Mouse (Mus musculus): Measurements from ENCODE around the gene Dyrk2. TPM values are rescaled to one million over a fixed set of nuclear protein-coding genes. Genes with fewer than 3 reads are reported as not detected.

Gene Dyrk2
- 8.5 TPM in 2 replicates for polyA plus RNA-seq (2015; fragmentation: Nextera tagmentation; extraction: Ambion mirVana)

DNA sequence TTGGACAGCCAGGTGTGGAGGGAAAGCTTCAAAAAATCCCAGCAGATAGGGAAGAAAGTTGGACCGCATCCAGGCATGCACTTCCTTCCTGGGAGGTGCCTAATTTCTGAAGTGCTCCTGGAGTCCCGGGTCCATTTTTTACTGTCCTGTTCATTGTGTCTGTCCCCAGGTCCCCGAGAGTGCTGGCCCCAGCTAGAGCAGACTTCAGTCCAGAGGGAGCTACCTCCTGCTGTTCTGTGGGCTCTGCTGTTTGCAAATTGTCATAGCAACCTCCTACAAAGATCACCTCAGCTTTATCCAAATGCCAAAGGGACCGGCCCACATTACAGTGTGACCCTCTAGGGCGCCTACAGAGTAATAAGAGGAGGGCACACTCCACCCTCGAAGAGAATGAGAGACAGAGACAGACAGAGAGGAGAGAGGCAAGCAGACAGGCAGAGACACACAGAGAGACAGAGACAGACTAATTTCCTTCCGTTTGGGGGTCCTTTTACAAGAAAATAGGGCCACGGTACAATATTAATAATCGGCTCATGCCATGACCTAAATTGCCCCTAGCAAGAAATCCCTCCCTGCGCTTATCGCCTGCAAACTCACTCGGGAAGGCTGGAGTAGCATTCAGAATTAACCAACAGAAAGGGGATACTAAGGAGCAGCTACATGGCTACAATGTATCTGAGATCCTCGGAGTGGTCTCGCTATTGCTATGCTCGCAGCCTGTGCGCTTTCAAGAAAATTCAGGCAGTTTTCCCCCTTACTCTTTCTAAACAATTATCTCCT is at the start of gene Dyrk2:
Gene Dyrk2, minus strand, starts transcription at position 9 of the 780 bp plus-strand sequence.
- H3K4me1 ChIP-seq (replicated peaks; ENCODE audit: insufficient read depth, low read length), result peaks cover 12% of the 10 kb centered on the region
- H3K4me2 ChIP-seq (ENCODE audit: low read length), result peak within 1 kb of the TSS; percentile 86
- 11% methylated on average over 16 of the region's 16 CpGs for WGBS
- TF ChIP-seq CTCF (IDR thresholded peaks at IDR 0.05; ENCODE audit: low read depth), result no peak
- H3K27me3 ChIP-seq (ENCODE audit: insufficient read depth, low read length), result no peaks in the 10 kb centered on the region
- peak within 1 kb of the TSS; percentile 86 for H3K4me3 ChIP-seq (replicated peaks; ENCODE audit: low read depth, low read length)
- H3K9me3 ChIP-seq (replicated peaks; ENCODE audit: low read length), result no peaks in the 10 kb centered on the region
- no peak for ATAC-seq (replicated peaks; ENCODE audit: low FRiP score, low read depth)
- no peaks in the 10 kb centered on the region for H3K36me3 ChIP-seq (ENCODE audit: insufficient read depth, low read length)
- H3K9ac ChIP-seq (ENCODE audit: low read depth, low read length), result peak within 1 kb of the TSS; percentile 99
- DNase-seq (ENCODE audit: low spot score), result peak; percentile 36
- H3K27ac ChIP-seq, result peak within 1 kb of the TSS; percentile 98

GRCm38 (mm10) chr10:118902625-118903024 is 32.6 kb upstream of the Dyrk2 start:
- no peak overlapping the region for H3K4me2 ChIP-seq (ENCODE audit: low read length)
- no peak for DNase-seq (ENCODE audit: low spot score)
- H3K27me3 ChIP-seq (ENCODE audit: insufficient read depth, low read length), result no peaks in the 10 kb centered on the region
- no peak for ATAC-seq (replicated peaks; ENCODE audit: low FRiP score, low read depth)
- H3K27ac ChIP-seq, result no peak overlapping the region
- H3K9me3 ChIP-seq (replicated peaks; ENCODE audit: low read length), result no peaks in the 10 kb centered on the region
- no peak overlapping the region for H3K9ac ChIP-seq (ENCODE audit: low read depth, low read length)
- WGBS, result 77% methylated on average over 10 of the region's 10 CpGs
- no peaks in the 10 kb centered on the region for H3K36me3 ChIP-seq (ENCODE audit: insufficient read depth, low read length)
- no peak for TF ChIP-seq CTCF (IDR thresholded peaks at IDR 0.05; ENCODE audit: low read depth)
- no peaks in the 10 kb centered on the region for H3K4me1 ChIP-seq (replicated peaks; ENCODE audit: insufficient read depth, low read length)
- H3K4me3 ChIP-seq (replicated peaks; ENCODE audit: low read depth, low read length), result no peak overlapping the region

DNA sequence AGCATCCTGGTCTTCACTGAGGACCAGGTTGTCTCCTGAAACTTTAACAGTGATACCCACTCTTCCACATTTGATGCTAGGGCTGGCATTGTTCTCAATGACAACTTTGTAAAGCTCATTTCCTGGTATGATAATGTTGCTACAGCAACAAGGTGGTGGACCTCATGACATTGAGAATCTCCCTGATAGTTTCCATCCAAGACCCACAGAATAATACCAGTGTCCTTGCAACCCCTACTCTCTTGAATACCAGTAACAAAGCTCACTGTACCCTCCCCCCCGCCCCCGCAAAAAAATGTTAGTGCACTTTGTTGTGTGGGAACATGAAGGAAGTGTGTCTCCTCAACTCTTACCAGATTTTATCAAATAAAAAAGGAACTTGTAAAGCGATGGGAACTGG is 23.6 kb upstream of the Dyrk2 start:
- TF ChIP-seq CTCF (IDR thresholded peaks at IDR 0.05; ENCODE audit: low read depth), result no peak

GRCm38 (mm10) chr10:118884126-118884525 is 14.1 kb upstream of the Dyrk2 start:
- DNase-seq (ENCODE audit: low spot score) (no peak), ATAC-seq (replicated peaks; ENCODE audit: low FRiP score, low read depth) (no peak)
- Histone ChIP-seq H3K27me3 (ENCODE audit: insufficient read depth, low read length) (no peaks in the 10 kb centered on the region), H3K4me1 (replicated peaks; ENCODE audit: insufficient read depth, low read length) (no peaks in the 10 kb centered on the region), H3K9me3 (replicated peaks; ENCODE audit: low read length) (no peaks in the 10 kb centered on the region), H3K27ac (no peak overlapping the region), H3K36me3 (ENCODE audit: insufficient read depth, low read length) (no peaks in the 10 kb centered on the region), H3K4me2 (ENCODE audit: low read length) (no peak overlapping the region), H3K9ac (ENCODE audit: low read depth, low read length) (no peak overlapping the region), H3K4me3 (replicated peaks; ENCODE audit: low read depth, low read length) (no peak overlapping the region)
- no peak for TF ChIP-seq CTCF (IDR thresholded peaks at IDR 0.05; ENCODE audit: low read depth)
- WGBS, result 87% methylated on average over 2 of the region's 2 CpGs

More for the DNA sequence above, 23.6 kb upstream of the Dyrk2 start:
- no peak overlapping the region for H3K4me3 ChIP-seq (replicated peaks; ENCODE audit: low read depth, low read length)
- H3K4me1 ChIP-seq (replicated peaks; ENCODE audit: insufficient read depth, low read length), result no peaks in the 10 kb centered on the region
- H3K9me3 ChIP-seq (replicated peaks; ENCODE audit: low read length), result no peaks in the 10 kb centered on the region
- H3K27ac ChIP-seq, result no peak overlapping the region
- H3K36me3 ChIP-seq (ENCODE audit: insufficient read depth, low read length), result no peaks in the 10 kb centered on the region
- DNase-seq (ENCODE audit: low spot score), result no peak
- no peak overlapping the region for H3K9ac ChIP-seq (ENCODE audit: low read depth, low read length)
- H3K27me3 ChIP-seq (ENCODE audit: insufficient read depth, low read length), result no peaks in the 10 kb centered on the region
- 86% methylated on average over 3 of the region's 3 CpGs for WGBS
- ATAC-seq (replicated peaks; ENCODE audit: low FRiP score, low read depth), result no peak
- no peak overlapping the region for H3K4me2 ChIP-seq (ENCODE audit: low read length)

- H3K4me2 ChIP-seq (ENCODE audit: low read length), result no peak overlapping the region
- no peak overlapping the region for H3K4me3 ChIP-seq (replicated peaks; ENCODE audit: low read depth, low read length)
- no peaks in the 10 kb centered on the region for H3K4me1 ChIP-seq (replicated peaks; ENCODE audit: insufficient read depth, low read length)
- no peak overlapping the region for H3K9ac ChIP-seq (ENCODE audit: low read depth, low read length)
- no peak for TF ChIP-seq CTCF (IDR thresholded peaks at IDR 0.05; ENCODE audit: low read depth)
- no peaks in the 10 kb centered on the region for H3K9me3 ChIP-seq (replicated peaks; ENCODE audit: low read length)
- no peak for DNase-seq (ENCODE audit: low spot score)
- no peaks in the 10 kb centered on the region for H3K27me3 ChIP-seq (ENCODE audit: insufficient read depth, low read length)
- 75% methylated on average over 11 of the region's 11 CpGs for WGBS
- no peak overlapping the region for H3K27ac ChIP-seq
- H3K36me3 ChIP-seq (ENCODE audit: insufficient read depth, low read length), result no peaks in the 10 kb centered on the region
- no peak for ATAC-seq (replicated peaks; ENCODE audit: low FRiP score, low read depth)
Observed at GRCm38 (mm10) chr10:118883317-118883716, 13.3 kb upstream of the Dyrk2 start.

- WGBS, result 78% methylated on average over 12 of the region's 12 CpGs
- Histone ChIP-seq H3K9ac (ENCODE audit: low read depth, low read length) (no peak overlapping the region), H3K27me3 (ENCODE audit: insufficient read depth, low read length) (no peaks in the 10 kb centered on the region), H3K4me2 (ENCODE audit: low read length) (no peak overlapping the region), H3K27ac (no peak overlapping the region), H3K4me3 (replicated peaks; ENCODE audit: low read depth, low read length) (no peak overlapping the region), H3K4me1 (replicated peaks; ENCODE audit: insufficient read depth, low read length) (no peaks in the 10 kb centered on the region), H3K9me3 (replicated peaks; ENCODE audit: low read length) (no peaks in the 10 kb centered on the region), H3K36me3 (ENCODE audit: insufficient read depth, low read length) (no peaks in the 10 kb centered on the region)
- ATAC-seq (replicated peaks; ENCODE audit: low FRiP score, low read depth) (no peak), DNase-seq (ENCODE audit: low spot score) (no peak)
- no peak for TF ChIP-seq CTCF (IDR thresholded peaks at IDR 0.05; ENCODE audit: low read depth)
Observed at GRCm38 (mm10) chr10:118882258-118882885, 12.4 kb upstream of the Dyrk2 start.
